ENCODE assay signal across 16 mouse cellular contexts in the genomic region with DNA sequence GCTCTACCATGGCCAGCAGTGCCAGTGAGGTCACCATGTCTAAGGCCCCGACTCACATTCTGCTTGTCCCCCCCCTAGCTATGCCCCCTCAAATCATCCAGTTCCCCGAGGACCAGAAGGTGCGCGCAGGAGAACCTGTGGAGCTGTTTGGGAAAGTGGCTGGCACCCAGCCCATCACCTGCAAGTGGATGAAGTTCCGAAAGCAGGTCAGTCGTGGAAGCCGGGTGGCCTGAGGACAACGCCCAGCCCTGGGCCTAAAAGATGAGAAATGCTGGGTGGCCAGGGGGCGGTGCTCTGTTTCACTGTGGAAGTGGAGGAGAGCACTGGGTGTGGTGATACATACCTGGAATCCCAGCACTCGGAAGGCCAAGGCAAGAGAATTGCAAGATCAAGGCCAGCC.
"Had no signal": no experiment of that assay in that cellular context is flagged by ENCODE, and none has a peak within 500 bp of the region (broad histone marks: within the 10 kb centered on the region; RNA-seq: fewer than 3 reads in every experiment).

No protein-coding gene starts in this region.

- H3K9me3 ChIP-seq: midbrain, embryonic 13.5 days; midbrain, embryonic 15.5 days; stomach, embryonic 15.5 days had no signal

- ATAC-seq: liver, postnatal 0 days; midbrain, embryonic 13.5 days; midbrain, embryonic 15.5 days had no signal

- H3K9ac ChIP-seq: liver, postnatal 0 days; lung, embryonic 14.5 days; midbrain, embryonic 13.5 days; midbrain, embryonic 15.5 days; neural tube, embryonic 12.5 days; stomach, embryonic 15.5 days had no signal

- H3K4me2 ChIP-seq: lung, embryonic 14.5 days; midbrain, embryonic 11.5 days; midbrain, embryonic 13.5 days; midbrain, embryonic 15.5 days; neural tube, embryonic 12.5 days; stomach, embryonic 15.5 days had no signal

- H3K27me3 ChIP-seq: megakaryocyte, embryonic 14.5 days; midbrain, embryonic 13.5 days; midbrain, embryonic 15.5 days; neural tube, embryonic 12.5 days; stomach, embryonic 15.5 days had no signal

- H3K36me3 ChIP-seq: midbrain, embryonic 13.5 days; midbrain, embryonic 15.5 days; neural tube, embryonic 12.5 days; stomach, embryonic 15.5 days had no signal

- H3K4me3 ChIP-seq: midbrain, embryonic 13.5 days; midbrain, embryonic 15.5 days; neural tube, embryonic 12.5 days; stomach, embryonic 15.5 days had no signal

- DNase-seq: liver, postnatal 0 days; lung, embryonic 14.5 days; lung, postnatal 14 days; lung, postnatal 36 days; right cerebral cortex, postnatal 14 days; thymus, adult 2 months; thymus, postnatal 25 days; thymus, postnatal 4 days had no signal

- H3K27ac ChIP-seq: macrophage; midbrain, embryonic 13.5 days; midbrain, embryonic 15.5 days; neural tube, embryonic 12.5 days; stomach, embryonic 15.5 days; stomach, postnatal 0 days had no signal
